ENCODE assay signal across 11 mouse cellular contexts in the genomic region with DNA sequence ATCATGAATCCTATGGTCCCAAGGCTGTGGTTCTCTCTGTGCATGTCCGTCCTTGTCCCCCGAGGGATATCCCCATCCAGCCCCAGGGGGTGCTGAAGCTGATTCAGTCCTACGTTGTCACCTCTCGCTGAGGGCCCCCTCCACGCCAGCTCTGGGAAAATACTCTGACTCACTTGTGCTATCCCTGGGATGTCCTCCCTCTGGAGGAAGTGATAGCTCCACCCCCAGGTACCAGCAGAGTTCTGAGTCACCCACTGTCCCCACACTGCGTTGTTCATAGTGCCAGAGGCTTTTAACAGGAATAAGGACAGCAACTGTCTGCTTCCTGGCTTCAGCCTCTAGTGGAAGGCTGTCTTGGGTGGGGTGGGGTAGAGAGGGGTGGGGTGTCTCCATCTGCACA. TPM values are rescaled to one million over a fixed set of nuclear protein-coding genes. Genes with fewer than 3 reads are reported as not detected.
DNase-seq lines count a peak whose midpoint lies in the region; ATAC-seq and TF ChIP-seq lines count a peak whose summit lies in the region.
"Had no signal": no experiment of that assay in that cellular context is flagged by ENCODE, and none has a peak within 500 bp of the region (broad histone marks: within the 10 kb centered on the region; RNA-seq: fewer than 3 reads in every experiment).

No protein-coding gene starts in this region.

- no peak overlapping the region for H3K9ac ChIP-seq in forebrain, postnatal 0 days
- H3K9ac ChIP-seq: midbrain, embryonic 12.5 days had no signal

- H3K4me1 ChIP-seq in forebrain, embryonic 10.5 days = peaks cover 32% of the 10 kb centered on the region
- no peaks in the 10 kb centered on the region for H3K4me1 ChIP-seq in forebrain, postnatal 0 days (ENCODE audit: insufficient read depth)
- 0 out of 2 replicates have a peak, but pooled peaks cover 2% of the 10 kb centered on the region for H3K4me1 ChIP-seq in cerebellum, adult 2 months (ENCODE audit: control insufficient read depth, insufficient read depth, low read length)
- H3K4me1 ChIP-seq: midbrain, embryonic 12.5 days had no signal

- WGBS in forebrain, embryonic 10.5 days = 63% methylated on average over 6 of the region's 6 CpGs
- 64% methylated on average over 6 of the region's 6 CpGs for WGBS in forebrain, postnatal 0 days
- WGBS in cerebellum, adult 2 months = 65% methylated on average over 6 of the region's 6 CpGs

- no peak; the same call in 1 of the 2 replicates for ATAC-seq in forebrain, postnatal 0 days

- H3K4me2 ChIP-seq in forebrain, postnatal 0 days (ENCODE audit: low read depth) = no peak overlapping the region
- H3K4me2 ChIP-seq: midbrain, embryonic 12.5 days had no signal

- no peaks in the 10 kb centered on the region for H3K36me3 ChIP-seq in forebrain, embryonic 10.5 days (replicated peaks)
- no peaks in the 10 kb centered on the region for H3K36me3 ChIP-seq in forebrain, postnatal 0 days (ENCODE audit: insufficient read depth)
- H3K36me3 ChIP-seq: midbrain, embryonic 12.5 days had no signal

- 0 out of 2 replicates have a peak overlapping the region, but pooled peaks have one; percentile 40 for H3K27ac ChIP-seq in forebrain, embryonic 10.5 days
- H3K27ac ChIP-seq in forebrain, postnatal 0 days (ENCODE audit: low read depth, low read length) = no peak overlapping the region
- no peak overlapping the region for H3K27ac ChIP-seq in cerebellum, adult 2 months (ENCODE audit: insufficient read depth, low read length)
- H3K27ac ChIP-seq: midbrain, embryonic 12.5 days had no signal

- TF ChIP-seq POLR2A in cerebellum, adult 2 months (IDR thresholded peaks at IDR 0.05; ENCODE audit: borderline replicate concordance, insufficient read depth, low read length) = no peak

- no peaks in the 10 kb centered on the region for H3K27me3 ChIP-seq in forebrain, embryonic 10.5 days (ENCODE audit: poor library complexity, severe bottlenecking)
- H3K27me3 ChIP-seq in forebrain, postnatal 0 days (ENCODE audit: insufficient read depth, low read length) = no peaks in the 10 kb centered on the region
- H3K27me3 ChIP-seq in cerebellum, adult 2 months (ENCODE audit: control insufficient read depth, insufficient read depth, low read length) = no peaks in the 10 kb centered on the region
- H3K27me3 ChIP-seq: midbrain, embryonic 12.5 days had no signal

- no peaks in the 10 kb centered on the region for H3K9me3 ChIP-seq in forebrain, embryonic 10.5 days
- no peaks in the 10 kb centered on the region for H3K9me3 ChIP-seq in forebrain, postnatal 0 days (ENCODE audit: low read length)
- H3K9me3 ChIP-seq: midbrain, embryonic 12.5 days had no signal

- intact Hi-C loops in left cerebral cortex, postnatal 14 days (cut with DNase I) = no loop called here

- no peak for DNase-seq in forebrain, embryonic 10.5 days (ENCODE audit: extremely low spot score, low spot score)
- no peak for DNase-seq in forebrain, postnatal 0 days
- peak; percentile 56 for DNase-seq in adrenal gland, postnatal 25 days
- peak; percentile 55 to 62 for DNase-seq in left cerebral cortex, postnatal 14 days (ENCODE audit: low spot score in 2 of 2)
- peak; percentile 25 to 29 for DNase-seq in monocyte, adult 2 months (ENCODE audit: low read depth in 1 of 2, low spot score in 2 of 2)
- DNase-seq in cerebellum, adult 2 months = no peak
- no peak for DNase-seq in thymus, postnatal 4 days
- no peak for DNase-seq in cerebellum, postnatal 4 days (ENCODE audit: low spot score in 2 of 2)
- DNase-seq: kidney, adult 9 months had no signal

- no peak overlapping the region for H3K4me3 ChIP-seq in forebrain, embryonic 10.5 days
- no peak overlapping the region for H3K4me3 ChIP-seq in forebrain, postnatal 0 days (ENCODE audit: low read depth, low read length)
- H3K4me3 ChIP-seq in cerebellum, adult 2 months (replicated peaks; ENCODE audit: insufficient read depth, low read depth, low read length) = no peak overlapping the region
- H3K4me3 ChIP-seq: erythroblast, embryonic 14.5 days; midbrain, embryonic 12.5 days had no signal

- TF ChIP-seq CTCF in forebrain, postnatal 0 days (IDR thresholded peaks at IDR 0.05; ENCODE audit: low read depth) = no peak
- TF ChIP-seq CTCF in cerebellum, adult 2 months (IDR thresholded peaks at IDR 0.05; ENCODE audit: borderline replicate concordance, insufficient read depth, low read depth, low read length) = no peak

RNA-seq across cellular contexts. Expression of a gene that starts 5.1 kb away (rescaled TPM):
- polyA plus RNA-seq in forebrain, embryonic 10.5 days (2016; fragmentation: Nextera tagmentation; extraction: Ambion mirVana) = 0.05 and 0.15 TPM in 2 replicates
- total RNA-seq in forebrain, postnatal 0 days (2014; rRNA removed) = not detected in 2 replicates
- polyA plus RNA-seq in forebrain, postnatal 0 days (2015; fragmentation: Nextera tagmentation; extraction: Ambion mirVana) = not detected in 2 replicates
- total RNA-seq in adrenal gland, postnatal 25 days (2021) = 0.15 TPM in 1 of 2 replicates, not detected in the other
- not detected for total RNA-seq in left cerebral cortex, postnatal 14 days (2021)
- 0.05 TPM in 1 of 2 replicates, not detected in the other for polyA plus RNA-seq in cerebellum, adult 2 months (2012; rRNA removed)

RNA-seq across cellular contexts. Expression of a gene that starts 17.3 kb away (rescaled TPM):
- polyA plus RNA-seq in forebrain, embryonic 10.5 days (2016; fragmentation: Nextera tagmentation; extraction: Ambion mirVana) = 20.3 and 21.1 TPM in 2 replicates
- total RNA-seq in forebrain, postnatal 0 days (2014; rRNA removed) = 16.7 and 22.4 TPM in 2 replicates
- 2.8 and 4.6 TPM in 2 replicates for polyA plus RNA-seq in forebrain, postnatal 0 days (2015; fragmentation: Nextera tagmentation; extraction: Ambion mirVana)
- total RNA-seq in adrenal gland, postnatal 25 days (2021) = 5.3 and 6.3 TPM in 2 replicates
- 10 to 100 TPM; 12.1 to 12.4 TPM for total RNA-seq in left cerebral cortex, postnatal 14 days (2021)
- 10.6 and 10.9 TPM in 2 replicates for polyA plus RNA-seq in cerebellum, adult 2 months (2012; rRNA removed)
- polyA plus RNA-seq: erythroblast, embryonic 14.5 days had no signal

RNA-seq across cellular contexts. Expression of a gene that starts 36.8 kb away (rescaled TPM):
- 4.7 and 4.9 TPM in 2 replicates for polyA plus RNA-seq in forebrain, embryonic 10.5 days (2016; fragmentation: Nextera tagmentation; extraction: Ambion mirVana)
- total RNA-seq in forebrain, postnatal 0 days (2014; rRNA removed) = 3.2 and 14.4 TPM in 2 replicates
- polyA plus RNA-seq in forebrain, postnatal 0 days (2015; fragmentation: Nextera tagmentation; extraction: Ambion mirVana) = 2.1 and 3.3 TPM in 2 replicates
- total RNA-seq in adrenal gland, postnatal 25 days (2021) = not detected in 2 replicates
- under 1 TPM in 1 of 2 experiments, not detected in 1; 0.51 TPM for total RNA-seq in left cerebral cortex, postnatal 14 days (2021)
- polyA plus RNA-seq in cerebellum, adult 2 months (2012; rRNA removed) = not detected in 2 replicates
- polyA plus RNA-seq: erythroblast, embryonic 14.5 days had no signal

Comparison
In these comparisons a context has a peak if more than half of its experiments do, and no peak if none do; other contexts are left out.
1. DNase-seq: peak in adrenal gland, postnatal 25 days (single experiment), left cerebral cortex, postnatal 14 days (2 of 2) and monocyte, adult 2 months (2 of 2); none in forebrain, embryonic 10.5 days (single experiment), forebrain, postnatal 0 days (single experiment), cerebellum, adult 2 months (0 of 2), thymus, postnatal 4 days (single experiment) and cerebellum, postnatal 4 days (0 of 2).